Mouse (Mus musculus) midbrain, embryonic 16.5 days (tissue): ENCODE data around the gene March9. TPM values are rescaled to one million over a fixed set of nuclear protein-coding genes. Genes with fewer than 3 reads are reported as not detected.
A peak's percentile ranks its signal among the peaks of the same experiment; 100 is the strongest.
"Not testable (repeated sequence)": the region's sequence is repeated elsewhere in the genome, so short reads cannot be mapped to it uniquely, and the experiment has no call there.

Source experiments
- ATAC-seq: fragments of 200-750 bp; cut with Nextera tagmentation; 2 replicates; pipeline ENCODE4 v1.8.0; 2017; ENCODE audit warnings: moderate TSS enrichment
- H3K27ac ChIP-seq: fragments of 300-500 bp; sonication (generic); 2 replicates; pipeline ENCODE4 v1.5.1; 2014; ENCODE audit warnings: mild to moderate bottlenecking, low read length, mixed read lengths
- H3K27me3 ChIP-seq: fragments of 300-500 bp; sonication (generic); 2 replicates; pipeline ENCODE4 v1.6.1; 2014; ENCODE audit warnings: low read depth, low read length, mixed read lengths; ENCODE audit not compliant: control insufficient read depth, insufficient read depth
- H3K36me3 ChIP-seq: fragments of 300-500 bp; sonication (generic); 2 replicates; pipeline ENCODE4 v1.6.1; 2014; ENCODE audit warnings: mild to moderate bottlenecking, low read length, moderate library complexity, mixed read lengths; ENCODE audit not compliant: control insufficient read depth, insufficient read depth
- H3K4me1 ChIP-seq: fragments of 300-500 bp; sonication (generic); 2 replicates; pipeline ENCODE4 v1.6.1; 2014; ENCODE audit warnings: mild to moderate bottlenecking, low read length, mixed read lengths; ENCODE audit not compliant: control insufficient read depth, insufficient read depth
- H3K4me2 ChIP-seq: fragments of 300-500 bp; sonication (generic); 2 replicates; pipeline ENCODE4 v1.6.1; 2014; ENCODE audit warnings: mild to moderate bottlenecking, low read length, mixed read lengths
- H3K4me3 ChIP-seq: fragments of 300-500 bp; sonication (generic); 2 replicates; pipeline ENCODE4 v1.5.1; 2014; ENCODE audit warnings: low read depth, mild to moderate bottlenecking, low read length, moderate library complexity, mixed read lengths
- H3K9ac ChIP-seq: fragments of 300-500 bp; sonication (generic); 2 replicates; pipeline ENCODE4 v1.6.1; 2014; ENCODE audit warnings: low read depth, low read length, mixed read lengths
- H3K9me3 ChIP-seq: fragments of 300-500 bp; sonication (generic); replicated peaks from 2 replicates; pipeline ENCODE4 v1.6.1; 2014; ENCODE audit warnings: mild to moderate bottlenecking, low read length, mixed read lengths; ENCODE audit not compliant: control insufficient read depth, poor library complexity, severe bottlenecking
- WGBS: fragments of 180-500 bp; shearing (Covaris S2); extraction: QIAGEN DNeasy Blood & Tissue Kit; methylation state at CpG from one replicate; pipeline ENCODE4 v1.1.7; 2014; 5-methylcytosine and 5-hydroxymethylcytosine counted together
- polyA plus RNA-seq: library from polyadenylated mRNA; unstranded; fragments of >200 nt; fragmentation: Nextera tagmentation; extraction: Ambion mirVana; gene quantifications from 2 replicates; pipeline ENCODE4 v1.2.1, GENCODE M21; 2015

March9 gene
- polyA plus RNA-seq, 1 experiment from 2014 or later: 6.3 TPM

DNA sequence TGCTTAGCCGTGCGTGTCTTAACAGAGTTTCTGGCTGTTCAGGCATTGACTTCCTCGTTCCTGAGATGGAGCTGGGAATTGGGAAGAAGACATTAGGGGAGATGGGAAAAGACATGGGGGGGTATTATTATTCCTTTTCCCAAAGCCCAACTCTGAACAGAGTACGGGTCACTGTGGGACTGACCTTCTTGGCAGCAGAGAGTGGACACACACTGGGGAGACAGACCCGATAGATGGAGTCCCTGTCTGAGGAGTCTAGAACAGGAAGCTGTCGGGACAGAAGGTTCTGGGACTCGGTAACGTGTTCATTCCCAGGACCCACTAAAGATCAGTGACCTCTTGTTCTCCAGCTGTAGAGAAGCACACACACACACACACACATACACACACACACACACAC, 15.7 kb upstream of the March9 start:
- no peak overlapping the region for H3K4me3 ChIP-seq
- H3K9ac ChIP-seq: no peak overlapping the region
- H3K36me3 ChIP-seq: no peaks in the 10 kb centered on the region
- no peaks in the 10 kb centered on the region for H3K9me3 ChIP-seq
- H3K27ac ChIP-seq: no peak overlapping the region
- H3K4me2 ChIP-seq: no peak overlapping the region
- H3K27me3 ChIP-seq: 0 out of 2 replicates have a peak, but pooled peaks cover 3% of the 10 kb centered on the region
- no peak for ATAC-seq
- 78% methylated on average over 8 of the region's 8 CpGs for WGBS
- peaks cover 29% of the 10 kb centered on the region for H3K4me1 ChIP-seq

DNA sequence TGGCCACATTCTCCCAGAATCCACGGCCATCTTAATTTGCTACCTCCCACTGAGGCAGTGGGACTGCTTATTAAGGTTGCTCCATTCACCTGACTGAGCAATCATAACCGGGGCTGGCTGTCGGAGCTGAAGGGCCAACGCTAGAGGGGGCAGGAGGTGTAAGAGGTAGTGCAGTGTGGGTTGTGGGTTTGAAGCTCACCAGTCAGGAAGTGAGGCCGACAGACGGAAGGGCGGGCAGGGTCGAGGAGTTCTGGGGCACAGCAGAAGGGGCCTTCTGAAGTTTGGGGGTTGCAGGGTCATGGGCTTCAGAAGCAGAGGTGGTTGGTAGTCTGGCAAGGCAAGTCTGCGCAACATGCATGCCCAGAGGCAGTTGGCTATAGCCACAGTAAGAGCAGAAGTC, 15.1 kb upstream of the March9 start, which contains the start of gene Agap2:
Gene Agap2, plus strand, starts transcription at position 205 of the 400 bp plus-strand sequence.
- Histone ChIP-seq H3K4me3 (no peak within 1 kb of the TSS), H3K4me1 (peaks cover 23% of the 10 kb centered on the region), H3K4me2 (peak within 1 kb of the TSS; percentile 25; the same call in 1 of the 2 replicates), H3K36me3 (no peaks in the 10 kb centered on the region), H3K9me3 (no peaks in the 10 kb centered on the region), H3K27me3 (no peaks in the 10 kb centered on the region), H3K27ac (no peak within 1 kb of the TSS), H3K9ac (no peak within 1 kb of the TSS)
- 68% methylated on average over 9 of the region's 9 CpGs for WGBS
- ATAC-seq: no peak

DNA sequence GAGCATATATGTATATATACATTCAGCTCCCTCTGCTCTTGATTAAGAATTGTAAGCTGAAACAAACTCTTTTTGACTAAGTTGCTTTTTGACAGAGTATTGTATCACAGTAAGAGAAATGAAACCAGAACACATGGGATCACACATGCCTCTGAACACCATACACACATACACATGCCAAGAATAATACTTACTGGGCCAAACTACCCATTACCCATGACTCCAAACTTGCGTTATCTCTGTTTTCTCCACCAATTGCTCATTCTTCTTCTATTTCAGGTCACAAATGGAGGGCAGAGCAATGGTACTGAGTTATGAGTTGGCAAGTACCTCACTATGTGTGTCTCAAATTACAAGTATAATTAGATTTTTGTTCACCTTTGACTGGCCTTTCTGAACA, 14.0 kb upstream of the March9 start:
- ATAC-seq: no peak
- WGBS: 100% methylated on average over 1 of the region's 1 CpGs
- no peaks in the 10 kb centered on the region for H3K27me3 ChIP-seq
- H3K9ac ChIP-seq: no peak overlapping the region
- H3K4me3 ChIP-seq: no peak overlapping the region
- no peak overlapping the region for H3K4me2 ChIP-seq
- H3K9me3 ChIP-seq: no peaks in the 10 kb centered on the region
- no peak overlapping the region for H3K27ac ChIP-seq
- H3K36me3 ChIP-seq: no peaks in the 10 kb centered on the region
- H3K4me1 ChIP-seq: peaks cover 25% of the 10 kb centered on the region

DNA sequence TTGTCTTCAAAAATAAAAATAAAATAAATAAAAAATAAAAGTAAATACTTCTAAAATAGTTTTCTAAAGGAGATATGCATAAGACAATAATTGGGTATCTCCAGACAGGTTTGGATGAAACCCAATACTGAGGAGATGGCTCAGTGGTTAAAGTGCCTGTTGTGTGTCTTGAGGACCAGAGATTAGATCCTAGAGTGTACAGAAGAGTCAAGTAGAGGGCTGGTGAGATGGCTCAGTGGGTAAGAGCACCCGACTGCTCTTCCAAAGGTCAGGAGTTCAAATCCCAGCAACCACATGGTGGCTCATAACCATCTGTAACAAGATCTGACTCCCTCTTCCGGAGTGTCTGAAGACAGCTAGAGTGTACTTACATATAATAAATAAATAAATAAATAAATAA, 13.0 kb upstream of the March9 start:
- H3K27ac ChIP-seq, H3K27me3 ChIP-seq, ATAC-seq, H3K4me3 ChIP-seq, H3K9me3 ChIP-seq, H3K36me3 ChIP-seq, H3K4me2 ChIP-seq, H3K9ac ChIP-seq: not testable (repeated sequence)
- 74% methylated on average over 2 of the region's 2 CpGs for WGBS
- H3K4me1 ChIP-seq: peaks cover 31% of the 10 kb centered on the region

DNA sequence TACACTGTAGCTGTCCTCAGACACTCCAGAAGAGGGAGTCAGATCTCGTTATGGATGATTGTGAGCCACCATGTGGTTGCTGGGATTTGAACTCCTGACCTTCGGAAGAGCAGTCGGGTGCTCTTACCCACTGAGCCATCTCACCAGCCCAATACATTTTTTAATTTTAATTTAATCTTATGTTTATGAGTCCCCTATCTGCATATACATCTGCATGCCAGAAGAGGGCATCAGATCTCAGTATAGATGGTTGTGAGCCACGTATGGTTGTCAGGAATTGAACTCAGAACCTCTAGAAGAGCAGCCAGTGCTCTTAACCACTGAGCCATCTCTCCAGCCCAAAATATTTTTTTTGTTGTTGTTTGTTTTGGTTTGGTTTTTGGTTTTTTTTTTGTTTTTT, 12.3 kb upstream of the March9 start:
- 88% methylated on average over 4 of the region's 4 CpGs for WGBS
- not testable (repeated sequence) for H3K4me2 ChIP-seq, H3K27ac ChIP-seq, H3K9me3 ChIP-seq, ATAC-seq, H3K9ac ChIP-seq, H3K27me3 ChIP-seq, H3K4me3 ChIP-seq
- peaks cover 11% of the 10 kb centered on the region for H3K36me3 ChIP-seq
- peaks cover 32% of the 10 kb centered on the region for H3K4me1 ChIP-seq

DNA sequence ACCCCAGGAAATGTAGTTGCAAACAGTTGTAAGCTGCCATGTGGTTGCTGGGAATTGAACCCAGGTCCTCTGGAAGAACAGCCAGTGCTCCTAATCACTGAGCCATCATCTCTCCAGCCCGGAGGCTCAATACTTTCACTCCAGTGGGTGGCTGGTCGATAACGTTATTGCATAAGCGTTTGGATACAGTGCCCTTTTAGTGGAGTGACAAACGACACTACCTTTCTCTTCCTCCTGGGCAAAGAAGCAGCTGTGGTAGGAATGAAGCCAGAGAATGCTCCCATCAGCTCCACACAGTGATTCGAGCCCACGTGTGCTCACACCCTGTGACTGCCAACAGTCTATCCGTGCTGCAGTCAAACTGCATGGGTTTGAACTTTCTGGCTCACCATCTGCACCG, 11.2 kb upstream of the March9 start:
- H3K4me1 ChIP-seq: peaks cover 27% of the 10 kb centered on the region
- 84% methylated on average over 9 of the region's 9 CpGs for WGBS
- peak overlapping the region; percentile 49 for H3K4me3 ChIP-seq
- H3K9ac ChIP-seq: peak overlapping the region; percentile 74
- H3K9me3 ChIP-seq: no peaks in the 10 kb centered on the region
- H3K27me3 ChIP-seq: no peaks in the 10 kb centered on the region
- ATAC-seq: no peak
- H3K27ac ChIP-seq: 0 out of 2 replicates have a peak overlapping the region, but pooled peaks have one; percentile 85
- H3K36me3 ChIP-seq: peaks cover 20% of the 10 kb centered on the region
- peak overlapping the region; percentile 89 for H3K4me2 ChIP-seq

DNA sequence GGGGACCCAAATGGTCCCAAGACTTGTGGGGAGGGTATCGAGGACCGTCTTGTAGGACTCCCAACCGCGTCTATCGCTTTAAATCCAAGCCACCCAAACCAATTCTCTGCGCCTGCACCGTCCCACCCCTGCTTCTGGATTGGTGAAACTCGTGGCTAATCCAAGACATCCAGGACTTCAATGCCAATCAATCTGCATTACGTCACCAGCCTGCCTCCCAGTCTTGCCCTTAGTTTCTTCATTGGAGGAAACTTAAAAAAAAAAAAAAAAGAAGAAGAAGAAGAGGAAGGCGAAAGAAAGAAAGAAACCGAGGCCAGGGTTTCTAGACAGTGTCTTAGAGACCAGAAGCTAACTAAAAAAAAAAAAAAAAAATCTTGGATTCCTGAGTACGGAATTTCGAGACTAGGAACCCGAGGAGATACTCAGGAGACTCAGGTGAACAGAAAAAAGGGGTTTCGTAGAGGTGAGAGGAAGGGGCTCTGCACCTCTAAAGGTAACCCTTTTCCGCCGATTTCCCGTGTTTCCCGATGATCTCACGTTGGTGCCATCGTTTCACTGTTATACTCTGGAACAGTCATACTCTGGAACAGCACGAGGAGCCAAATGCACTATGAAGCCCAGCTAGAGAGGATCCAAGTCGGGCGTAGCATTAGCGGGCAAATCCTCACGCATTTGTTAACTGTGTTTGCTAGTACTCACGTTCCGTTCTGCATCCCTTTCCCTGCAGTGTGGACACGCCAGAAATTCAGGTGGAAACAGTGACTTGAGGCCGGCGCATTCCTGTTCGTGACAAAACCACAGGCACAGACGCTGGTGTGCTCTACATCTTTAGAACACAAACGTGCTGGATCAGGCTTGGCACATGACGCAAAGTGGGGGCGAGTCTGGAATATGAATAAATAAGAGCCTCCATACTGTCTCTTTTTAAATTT, 10.5 kb upstream of the March9 start, which contains the start of gene Tspan31:
Gene Tspan31, minus strand, starts transcription at position 75 of the 932 bp plus-strand sequence.
- H3K27me3 ChIP-seq: no peaks in the 10 kb centered on the region
- peak within 1 kb of the TSS; percentile 49 for H3K4me3 ChIP-seq
- peaks cover 24% of the 10 kb centered on the region for H3K4me1 ChIP-seq
- 1% methylated on average over 36 of the region's 36 CpGs for WGBS
- no peaks in the 10 kb centered on the region for H3K9me3 ChIP-seq
- H3K27ac ChIP-seq: peak within 1 kb of the TSS; percentile 90
- peak; percentile 94 for ATAC-seq
- H3K4me2 ChIP-seq: peak within 1 kb of the TSS; percentile 97
- peak within 1 kb of the TSS; percentile 75 for H3K9ac ChIP-seq
- peaks cover 27% of the 10 kb centered on the region for H3K36me3 ChIP-seq

DNA sequence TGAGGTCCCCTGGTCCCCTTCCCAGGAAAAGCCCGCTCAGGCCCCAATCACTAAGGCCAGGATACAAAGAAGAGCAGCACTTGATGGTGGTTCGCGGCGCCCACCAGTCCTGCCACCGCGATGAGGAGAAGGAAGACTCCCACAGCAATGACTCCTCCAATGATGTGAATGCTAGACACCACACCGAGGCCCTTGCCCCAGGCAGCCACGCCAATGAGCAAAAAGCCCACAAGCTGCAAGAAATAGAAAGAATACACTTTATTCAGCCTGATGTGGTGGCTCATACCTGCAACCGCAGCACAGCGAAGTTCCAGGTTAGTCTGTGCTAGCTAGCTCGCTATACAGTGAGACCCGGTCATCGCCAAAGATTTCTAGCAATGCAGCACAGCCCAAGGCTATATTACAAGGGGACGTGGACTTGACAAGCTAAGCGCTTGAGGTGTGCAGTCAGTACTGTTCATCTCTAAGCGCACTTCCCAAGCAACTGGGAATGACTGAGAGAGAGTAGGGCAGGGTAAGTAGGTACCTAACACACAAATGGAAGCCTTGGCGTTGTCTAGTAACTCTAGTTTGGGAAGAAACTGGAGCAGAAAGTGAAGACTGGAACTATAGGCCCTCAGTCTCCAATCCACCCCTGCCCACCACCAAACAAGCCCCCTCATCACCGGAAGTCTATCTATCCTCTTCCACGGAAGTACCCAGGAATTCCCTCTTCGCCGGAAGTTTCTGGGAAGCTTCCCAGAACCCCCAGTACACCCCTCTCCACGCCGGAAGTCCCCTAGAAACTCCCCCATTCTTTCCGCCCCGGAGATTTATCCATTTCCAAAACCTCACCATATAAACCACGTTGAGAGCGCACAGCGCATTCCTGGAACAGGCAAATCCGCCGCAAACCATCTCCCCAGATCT, 9.6 kb upstream of the March9 start:
- ATAC-seq: peak; percentile 84
- Histone ChIP-seq H3K4me1 (peaks cover 32% of the 10 kb centered on the region), H3K4me2 (peak overlapping the region; percentile 97), H3K27me3 (no peaks in the 10 kb centered on the region), H3K27ac (peak overlapping the region; percentile 90), H3K9ac (peak overlapping the region; percentile 75), H3K36me3 (peaks cover 35% of the 10 kb centered on the region), H3K9me3 (no peaks in the 10 kb centered on the region), H3K4me3 (peak overlapping the region; percentile 49)
- WGBS: 4% methylated on average over 30 of the region's 30 CpGs
